Mouse (Mus musculus): ENCODE data around the gene Cyp4a14.
"Not testable (repeated sequence)": the region's sequence is repeated elsewhere in the genome, so short reads cannot be mapped to it uniquely, and the experiment has no call there.

The Cyp4a14 gene

GRCm38 (mm10) chr4:115496001-115496400, at the start of gene Cyp4a14:
TSS of gene Cyp4a14 (minus strand) at chr4:115496142.
- no peak for DNase-seq (ENCODE audit: extremely low read depth, low read depth, low spot score)

GRCm38 (mm10) chr4:115545101-115545500, 49.2 kb upstream of the Cyp4a14 start:
- no peak for DNase-seq (ENCODE audit: extremely low read depth, low read depth, low spot score)

- DNase-seq (ENCODE audit: extremely low read depth, low read depth, low spot score) = no peak
Observed at GRCm38 (mm10) chr4:115521766-115522165, 25.8 kb upstream of the Cyp4a14 start.

- DNase-seq (ENCODE audit: extremely low read depth, low read depth, low spot score) = no peak
Observed at GRCm38 (mm10) chr4:115519444-115519843, 23.5 kb upstream of the Cyp4a14 start.

- not testable (repeated sequence) for DNase-seq (ENCODE audit: extremely low read depth, low read depth, low spot score)
Observed at GRCm38 (mm10) chr4:115518000-115518399, 22.1 kb upstream of the Cyp4a14 start, which contains the start of gene Cyp4a10. TSS of gene Cyp4a10 (plus strand) at chr4:115518264.

GRCm38 (mm10) chr4:115513964-115514363, 18.0 kb upstream of the Cyp4a14 start:
- not testable (repeated sequence) for DNase-seq (ENCODE audit: extremely low read depth, low read depth, low spot score)

GRCm38 (mm10) chr4:115497466-115497865, 1.5 kb upstream of the Cyp4a14 start:
- DNase-seq (ENCODE audit: extremely low read depth, low read depth, low spot score) = no peak

GRCm38 (mm10) chr4:115481006-115481652, 14.8 kb downstream of the Cyp4a14 start:
- no peak for DNase-seq (ENCODE audit: extremely low read depth, low read depth, low spot score)

- DNase-seq (ENCODE audit: extremely low read depth, low read depth, low spot score) = not testable (repeated sequence)
Observed at GRCm38 (mm10) chr4:115476051-115476450, 19.9 kb downstream of the Cyp4a14 start.

GRCm38 (mm10) chr4:115473585-115473984, 22.4 kb downstream of the Cyp4a14 start:
- DNase-seq (ENCODE audit: extremely low read depth, low read depth, low spot score) = not testable (repeated sequence)

GRCm38 (mm10) chr4:115452304-115452703, 43.6 kb downstream of the Cyp4a14 start, which contains the start of gene Cyp4a30b:
TSS of gene Cyp4a30b (plus strand) at chr4:115452604.
- DNase-seq (ENCODE audit: extremely low read depth, low read depth, low spot score) = no peak

GRCm38 (mm10) chr4:115450577-115451137, 45.3 kb downstream of the Cyp4a14 start:
- DNase-seq (ENCODE audit: extremely low read depth, low read depth, low spot score) = no peak
